Mouse (Mus musculus) stomach, embryonic 15.5 days (tissue): ENCODE data around the gene H2al1e. TPM values are rescaled to one million over a fixed set of nuclear protein-coding genes. Genes with fewer than 3 reads are reported as not detected.
"Not testable (repeated sequence)": the region's sequence is repeated elsewhere in the genome, so short reads cannot be mapped to it uniquely, and the experiment has no call there.

ENCODE experiments used
- ATAC-seq: fragments of 200-750 bp; cut with Nextera tagmentation; 2 replicates; pipeline ENCODE4 v1.8.0; 2017; ENCODE audit warnings: low read depth, moderate number of reproducible peaks, moderate TSS enrichment; ENCODE audit not compliant: insufficient read depth, low FRiP score
- H3K27ac ChIP-seq: fragments of 300-500 bp; sonication (generic); 2 replicates; pipeline ENCODE4 v1.5.1; 2015; ENCODE audit warnings: mild to moderate bottlenecking, inconsistent platforms
- H3K27me3 ChIP-seq: fragments of 300-500 bp; sonication (generic); replicated peaks from 2 replicates; pipeline ENCODE4 v1.6.1; 2015; ENCODE audit warnings: inconsistent platforms
- H3K36me3 ChIP-seq: fragments of 300-500 bp; sonication (generic); 2 replicates; pipeline ENCODE4 v1.6.1; 2015; ENCODE audit warnings: inconsistent platforms
- H3K4me1 ChIP-seq: fragments of 300-500 bp; sonication (generic); 2 replicates; pipeline ENCODE4 v1.6.1; 2015; ENCODE audit warnings: inconsistent platforms
- H3K4me2 ChIP-seq: fragments of 300-500 bp; sonication (generic); 2 replicates; pipeline ENCODE4 v1.6.1; 2015; ENCODE audit warnings: mild to moderate bottlenecking, inconsistent platforms
- H3K4me3 ChIP-seq: fragments of 300-500 bp; sonication (generic); replicated peaks from 2 replicates; pipeline ENCODE4 v1.5.1; 2015; ENCODE audit warnings: inconsistent platforms
- H3K9ac ChIP-seq: fragments of 300-500 bp; sonication (generic); 2 replicates; pipeline ENCODE4 v1.6.1; 2015; ENCODE audit warnings: inconsistent platforms
- H3K9me3 ChIP-seq: fragments of 300-500 bp; sonication (generic); 2 replicates; pipeline ENCODE4 v1.6.1; 2016; ENCODE audit warnings: inconsistent platforms
- WGBS: fragments of 180-500 bp; shearing (Covaris S2); methylation state at CpG from one replicate; pipeline ENCODE4 v1.1.7; 2015; 5-methylcytosine and 5-hydroxymethylcytosine counted together
- polyA plus RNA-seq: library from polyadenylated mRNA; unstranded; fragments of >200 nt; fragmentation: Nextera tagmentation; extraction: Ambion mirVana; gene quantifications from 2 replicates; pipeline ENCODE4 v1.2.1, GENCODE M21; 2015

H2al1e gene
- polyA plus RNA-seq, 1 experiment from 2014 or later, result not detected

DNA sequence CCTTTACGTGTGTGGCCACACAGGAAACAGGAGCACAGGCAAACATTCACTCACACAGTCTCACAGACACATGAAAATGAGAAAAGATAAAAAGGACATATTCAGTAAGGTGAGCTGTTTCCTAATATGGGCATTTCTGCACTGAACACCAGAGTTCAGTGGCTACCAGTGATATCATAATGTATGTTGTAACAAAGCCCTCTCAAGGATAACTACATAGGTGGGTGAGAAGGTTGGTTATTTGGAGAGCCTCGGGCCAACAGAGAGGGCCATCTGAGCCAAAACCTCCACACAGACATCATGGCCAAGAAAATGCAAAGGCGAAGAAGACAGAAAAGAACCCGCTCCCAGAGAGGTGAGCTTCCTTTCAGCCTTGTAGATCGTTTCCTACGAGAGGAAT is 3.2 kb upstream of the H2al1e start, which contains the start of gene H2al1d:
Gene H2al1d, plus strand, starts transcription at position 301 of the 400 bp plus-strand sequence.
- not testable (repeated sequence) for H3K27ac ChIP-seq, H3K27me3 ChIP-seq, H3K4me3 ChIP-seq, ATAC-seq, H3K4me1 ChIP-seq, H3K9ac ChIP-seq, H3K9me3 ChIP-seq, H3K36me3 ChIP-seq, H3K4me2 ChIP-seq
- no CpG with 5 or more reads among the region's 6 CpGs for WGBS

DNA sequence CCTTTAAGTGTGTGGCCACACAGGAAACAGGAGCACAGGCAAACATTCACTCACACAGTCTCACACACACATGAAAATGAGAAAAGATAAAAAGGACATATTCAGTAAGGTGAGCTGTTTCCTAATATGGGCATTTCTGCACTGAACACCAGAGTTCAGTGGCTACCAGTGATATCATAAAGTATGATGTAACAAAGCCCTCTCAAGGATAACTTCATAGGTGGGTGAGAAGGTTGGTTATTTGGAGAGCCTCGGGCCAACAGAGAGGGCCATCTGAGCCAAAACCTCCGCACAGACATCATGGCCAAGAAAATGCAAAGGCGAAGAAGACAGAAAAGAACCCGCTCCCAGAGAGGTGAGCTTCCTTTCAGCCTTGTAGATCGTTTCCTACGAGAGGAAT is 3.1 kb downstream of the H2al1e start, which contains the start of gene H2al1f:
Gene H2al1f, plus strand, starts transcription at position 301 of the 400 bp plus-strand sequence.
- H3K9ac ChIP-seq, H3K27me3 ChIP-seq, H3K27ac ChIP-seq, ATAC-seq, H3K9me3 ChIP-seq, H3K36me3 ChIP-seq, H3K4me2 ChIP-seq, H3K4me1 ChIP-seq, H3K4me3 ChIP-seq: not testable (repeated sequence)
- no CpG with 5 or more reads among the region's 6 CpGs for WGBS

DNA sequence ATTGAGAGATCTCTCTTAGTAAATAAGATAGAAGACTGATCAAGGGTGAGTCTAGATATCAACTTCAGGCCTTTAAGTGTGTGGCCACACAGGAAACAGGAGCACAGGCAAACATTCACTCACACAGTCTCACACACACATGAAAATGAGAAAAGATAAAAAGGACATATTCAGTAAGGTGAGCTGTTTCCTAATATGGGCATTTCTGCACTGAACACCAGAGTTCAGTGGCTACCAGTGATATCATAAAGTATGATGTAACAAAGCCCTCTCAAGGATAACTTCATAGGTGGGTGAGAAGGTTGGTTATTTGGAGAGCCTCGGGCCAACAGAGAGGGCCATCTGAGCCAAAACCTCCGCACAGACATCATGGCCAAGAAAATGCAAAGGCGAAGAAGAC is 6.2 kb downstream of the H2al1e start, which contains the start of gene H2al1g:
Gene H2al1g, plus strand, starts transcription at position 301 of the 400 bp plus-strand sequence.
- H3K36me3 ChIP-seq, H3K27ac ChIP-seq, ATAC-seq, H3K4me2 ChIP-seq, H3K4me3 ChIP-seq, H3K27me3 ChIP-seq, H3K4me1 ChIP-seq, H3K9me3 ChIP-seq, H3K9ac ChIP-seq: not testable (repeated sequence)
- WGBS, result no CpG with 5 or more reads among the region's 3 CpGs

DNA sequence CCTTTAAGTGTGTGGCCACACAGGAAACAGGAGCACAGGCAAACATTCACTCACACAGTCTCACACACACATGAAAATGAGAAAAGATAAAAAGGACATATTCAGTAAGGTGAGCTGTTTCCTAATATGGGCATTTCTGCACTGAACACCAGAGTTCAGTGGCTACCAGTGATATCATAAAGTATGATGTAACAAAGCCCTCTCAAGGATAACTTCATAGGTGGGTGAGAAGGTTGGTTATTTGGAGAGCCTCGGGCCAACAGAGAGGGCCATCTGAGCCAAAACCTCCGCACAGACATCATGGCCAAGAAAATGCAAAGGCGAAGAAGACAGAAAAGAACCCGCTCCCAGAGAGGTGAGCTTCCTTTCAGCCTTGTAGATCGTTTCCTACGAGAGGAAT is 9.5 kb downstream of the H2al1e start, which contains the start of gene H2al1h:
Gene H2al1h, plus strand, starts transcription at position 301 of the 400 bp plus-strand sequence.
- H3K4me1 ChIP-seq, H3K9me3 ChIP-seq, H3K27me3 ChIP-seq, ATAC-seq, H3K4me2 ChIP-seq, H3K4me3 ChIP-seq, H3K9ac ChIP-seq, H3K36me3 ChIP-seq, H3K27ac ChIP-seq: not testable (repeated sequence)
- WGBS, result no CpG with 5 or more reads among the region's 6 CpGs

DNA sequence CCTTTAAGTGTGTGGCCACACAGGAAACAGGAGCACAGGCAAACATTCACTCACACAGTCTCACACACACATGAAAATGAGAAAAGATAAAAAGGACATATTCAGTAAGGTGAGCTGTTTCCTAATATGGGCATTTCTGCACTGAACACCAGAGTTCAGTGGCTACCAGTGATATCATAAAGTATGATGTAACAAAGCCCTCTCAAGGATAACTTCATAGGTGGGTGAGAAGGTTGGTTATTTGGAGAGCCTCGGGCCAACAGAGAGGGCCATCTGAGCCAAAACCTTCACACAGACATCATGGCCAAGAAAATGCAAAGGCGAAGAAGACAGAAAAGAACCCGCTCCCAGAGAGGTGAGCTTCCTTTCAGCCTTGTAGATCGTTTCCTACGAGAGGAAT is 12.6 kb downstream of the H2al1e start, which contains the start of gene H2al1i:
Gene H2al1i, plus strand, starts transcription at position 301 of the 400 bp plus-strand sequence.
- ATAC-seq, H3K4me2 ChIP-seq, H3K27me3 ChIP-seq, H3K4me1 ChIP-seq, H3K4me3 ChIP-seq, H3K27ac ChIP-seq, H3K9ac ChIP-seq, H3K9me3 ChIP-seq, H3K36me3 ChIP-seq: not testable (repeated sequence)
- WGBS, result 87% methylated on average over 2 of the region's 5 CpGs

DNA sequence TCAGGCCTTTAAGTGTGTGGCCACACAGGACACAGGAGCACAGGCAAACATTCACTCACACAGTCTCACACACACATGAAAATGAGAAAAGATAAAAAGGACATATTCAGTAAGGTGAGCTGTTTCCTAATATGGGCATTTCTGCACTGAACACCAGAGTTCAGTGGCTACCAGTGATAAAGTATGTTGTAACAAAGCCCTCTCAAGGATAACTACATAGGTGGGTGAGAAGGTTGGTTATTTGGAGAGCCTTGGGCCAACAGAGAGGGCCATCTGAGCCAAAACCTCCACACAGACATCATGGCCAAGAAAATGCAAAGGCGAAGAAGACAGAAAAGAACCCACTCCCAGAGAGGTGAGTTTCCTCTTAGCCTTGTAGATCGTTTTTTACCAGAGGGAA is 15.8 kb downstream of the H2al1e start, which contains the start of gene H2al1j:
Gene H2al1j, plus strand, starts transcription at position 301 of the 400 bp plus-strand sequence.
- H3K4me2 ChIP-seq, H3K4me1 ChIP-seq, ATAC-seq, H3K36me3 ChIP-seq, H3K27me3 ChIP-seq, H3K27ac ChIP-seq, H3K4me3 ChIP-seq, H3K9me3 ChIP-seq, H3K9ac ChIP-seq: not testable (repeated sequence)
- WGBS, result 83% methylated on average over 2 of the region's 2 CpGs

DNA sequence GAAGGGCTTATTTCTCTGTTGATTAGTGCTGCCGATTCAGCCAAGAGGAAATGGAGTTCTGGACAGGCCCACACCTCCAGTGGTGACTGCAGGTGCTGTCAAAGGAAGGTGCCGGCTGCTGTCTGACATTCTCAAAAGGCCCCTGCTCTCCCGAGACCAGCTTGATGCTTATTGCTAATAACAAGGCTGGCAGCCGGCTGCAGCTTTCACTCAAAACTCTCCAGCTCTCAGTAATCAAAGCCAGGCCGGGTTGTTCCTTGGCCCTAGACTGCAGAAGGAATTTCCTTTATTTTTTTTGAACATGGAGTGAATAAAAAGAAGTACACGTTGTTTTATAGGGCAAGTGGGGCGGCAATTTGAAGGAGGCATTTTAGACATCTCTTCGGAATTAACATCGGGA is 34.0 kb downstream of the H2al1e start:
- no peak for ATAC-seq
- WGBS, result 69% methylated on average over 9 of the region's 9 CpGs
- H3K4me2 ChIP-seq, result no peak overlapping the region

DNA sequence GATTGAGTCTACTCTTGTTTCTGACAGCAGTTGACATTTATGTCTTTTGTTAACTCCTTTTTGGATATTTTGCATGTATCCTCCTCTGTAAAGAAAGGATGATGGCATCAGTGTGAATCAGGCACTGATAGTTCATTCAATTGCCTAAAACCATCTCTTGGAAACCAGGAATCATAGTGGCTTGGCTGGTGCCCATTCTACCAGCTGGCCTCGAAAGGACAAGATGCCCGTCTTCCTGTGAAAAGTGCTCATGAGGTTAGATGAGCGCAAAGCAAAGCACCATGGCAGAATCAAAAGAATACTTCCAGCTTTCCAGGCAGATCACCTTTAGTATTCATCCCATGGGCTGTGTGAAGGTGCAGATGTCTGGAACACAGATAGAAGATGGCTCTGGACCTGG is 35.0 kb downstream of the H2al1e start:
- Histone ChIP-seq H3K4me2 (no peak overlapping the region), H3K9me3 (no peaks in the 10 kb centered on the region), H3K27ac (no peak overlapping the region), H3K4me3 (no peak overlapping the region), H3K4me1 (no peaks in the 10 kb centered on the region), H3K27me3 (no peaks in the 10 kb centered on the region), H3K9ac (no peak overlapping the region), H3K36me3 (no peaks in the 10 kb centered on the region)
- ATAC-seq, result no peak
- 87% methylated on average over 3 of the region's 3 CpGs for WGBS

More for the DNA sequence above, 34.0 kb downstream of the H2al1e start:
- Histone ChIP-seq H3K4me3 (no peak overlapping the region), H3K9ac (no peak overlapping the region), H3K27ac (no peak overlapping the region), H3K9me3 (no peaks in the 10 kb centered on the region), H3K36me3 (no peaks in the 10 kb centered on the region), H3K4me1 (no peaks in the 10 kb centered on the region), H3K27me3 (no peaks in the 10 kb centered on the region)

DNA sequence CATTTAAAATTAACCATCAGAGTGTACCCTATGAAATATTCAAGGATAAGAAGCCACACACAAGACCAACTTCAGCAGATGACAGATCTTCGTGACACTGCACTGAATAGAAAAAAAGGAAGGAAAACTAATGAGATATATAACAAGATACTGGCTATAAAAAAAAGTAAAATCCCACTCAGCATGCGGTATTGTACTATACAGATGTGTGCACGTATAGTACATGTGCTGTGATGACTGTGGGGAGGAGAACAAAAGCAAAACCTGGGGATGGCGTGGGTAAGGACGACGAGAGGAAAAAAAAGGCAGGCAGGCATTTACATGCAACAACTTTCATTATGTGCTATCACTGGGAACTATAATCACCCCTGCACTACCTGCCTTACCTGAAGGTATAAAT is 49.1 kb downstream of the H2al1e start:
- no peaks in the 10 kb centered on the region for H3K9me3 ChIP-seq
- no peak overlapping the region for H3K4me3 ChIP-seq
- H3K4me1 ChIP-seq, result no peaks in the 10 kb centered on the region
- ATAC-seq, result no peak
- H3K27ac ChIP-seq, result no peak overlapping the region
- WGBS, result 75% methylated on average over 6 of the region's 6 CpGs
- H3K4me2 ChIP-seq, result no peak overlapping the region
- H3K36me3 ChIP-seq, result no peaks in the 10 kb centered on the region
- no peak overlapping the region for H3K9ac ChIP-seq
- H3K27me3 ChIP-seq, result no peaks in the 10 kb centered on the region

DNA sequence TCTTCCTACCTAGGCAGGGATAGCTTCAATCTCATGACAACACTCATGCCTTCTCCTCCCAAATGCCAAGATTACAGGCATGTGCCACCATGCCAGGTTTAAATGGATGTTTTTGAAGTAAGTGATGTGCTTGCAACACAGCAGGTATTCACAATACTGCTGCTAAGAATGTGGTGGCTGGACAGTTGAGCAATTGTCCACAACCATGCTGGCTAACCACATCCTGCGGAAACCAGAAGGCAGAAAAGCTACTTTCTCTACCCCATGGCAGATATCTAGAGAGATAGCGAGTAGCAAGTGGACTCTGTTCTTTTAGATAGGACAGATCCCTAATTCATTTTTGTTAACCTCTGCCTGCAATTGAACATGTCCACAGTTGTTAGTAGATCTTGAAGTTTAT is 49.5 kb downstream of the H2al1e start:
- Histone ChIP-seq H3K4me3 (no peak overlapping the region), H3K9me3 (no peaks in the 10 kb centered on the region), H3K4me1 (no peaks in the 10 kb centered on the region), H3K4me2 (no peak overlapping the region), H3K27me3 (no peaks in the 10 kb centered on the region), H3K9ac (no peak overlapping the region), H3K36me3 (no peaks in the 10 kb centered on the region), H3K27ac (no peak overlapping the region)
- 89% methylated on average over 2 of the region's 2 CpGs for WGBS
- ATAC-seq, result no peak

Other genes starting within 250 kb of the H2al1e start
- not detected in 2 replicates for gene H2al1a, start 12.7 kb upstream of the H2al1e start, polyA plus RNA-seq
- gene H2al1b, start 9.5 kb upstream of the H2al1e start, polyA plus RNA-seq, result not detected in 2 replicates
- gene H2al1c, start 6.3 kb upstream of the H2al1e start, polyA plus RNA-seq, result not detected in 2 replicates
- gene H2al1d, start 3.1 kb upstream of the H2al1e start, polyA plus RNA-seq, result not detected in 2 replicates
- not detected in 2 replicates for gene H2al1f, start 3.2 kb downstream of the H2al1e start, polyA plus RNA-seq
- not detected in 2 replicates for gene H2al1g, start 6.3 kb downstream of the H2al1e start, polyA plus RNA-seq
- not detected in 2 replicates for gene H2al1h, start 9.6 kb downstream of the H2al1e start, polyA plus RNA-seq
- not detected in 2 replicates for gene H2al1i, start 12.7 kb downstream of the H2al1e start, polyA plus RNA-seq
- gene H2al1j, start 15.9 kb downstream of the H2al1e start, polyA plus RNA-seq, result not detected in 2 replicates